In the genomic region with DNA sequence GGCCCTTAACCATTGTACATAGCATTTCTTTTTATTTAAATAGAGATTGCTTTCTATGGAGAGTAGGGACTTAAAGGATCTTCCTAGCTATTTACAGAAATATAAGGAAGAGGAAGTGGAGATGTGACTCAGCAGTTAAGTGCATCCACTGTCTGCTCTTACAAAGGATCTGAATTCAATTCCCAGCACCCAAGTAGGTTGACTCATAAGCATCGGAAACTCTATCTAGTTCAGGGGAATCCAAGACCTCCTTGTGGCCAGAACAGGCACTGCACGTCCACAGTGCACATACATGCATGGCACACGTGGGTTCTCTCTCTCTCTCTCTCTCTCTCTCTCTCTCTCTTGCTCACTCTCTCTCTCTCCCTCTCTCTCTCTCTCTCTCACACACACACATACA, we compare ENCODE assay signal across 18 mouse cellular contexts. TPM values are rescaled to one million over a fixed set of nuclear protein-coding genes. Genes with fewer than 3 reads are reported as not detected.
DNase-seq lines count a peak whose midpoint lies in the region; ATAC-seq and TF ChIP-seq lines count a peak whose summit lies in the region.
"Had no signal": no experiment of that assay in that cellular context is flagged by ENCODE, and none has a peak within 500 bp of the region (broad histone marks: within the 10 kb centered on the region; RNA-seq: fewer than 3 reads in every experiment).

No protein-coding gene starts in this region.

- H3K9me3 ChIP-seq in intestine, postnatal 0 days (ENCODE audit: control insufficient read depth), result no peaks in the 10 kb centered on the region
- H3K9me3 ChIP-seq in intestine, embryonic 15.5 days, result no peaks in the 10 kb centered on the region
- H3K9me3 ChIP-seq in midbrain, postnatal 0 days (ENCODE audit: low read length), result no peaks in the 10 kb centered on the region
- no peaks in the 10 kb centered on the region for H3K9me3 ChIP-seq in midbrain, embryonic 10.5 days (replicated peaks)
- H3K9me3 ChIP-seq: forebrain, embryonic 15.5 days; limb, embryonic 12.5 days; neural tube, embryonic 15.5 days had no signal

- H3K36me3 ChIP-seq in intestine, postnatal 0 days (ENCODE audit: control insufficient read depth, insufficient read depth), result no peaks in the 10 kb centered on the region
- H3K36me3 ChIP-seq in intestine, embryonic 15.5 days, result no peaks in the 10 kb centered on the region
- H3K36me3 ChIP-seq in midbrain, postnatal 0 days (ENCODE audit: insufficient read depth, low read length), result no peaks in the 10 kb centered on the region
- H3K36me3 ChIP-seq in midbrain, embryonic 10.5 days, result no peaks in the 10 kb centered on the region
- H3K36me3 ChIP-seq: forebrain, embryonic 15.5 days; limb, embryonic 12.5 days; neural tube, embryonic 15.5 days had no signal

- no peaks in the 10 kb centered on the region for H3K27me3 ChIP-seq in intestine, postnatal 0 days (replicated peaks; ENCODE audit: control insufficient read depth, insufficient read depth, low read length)
- no peaks in the 10 kb centered on the region for H3K27me3 ChIP-seq in intestine, embryonic 15.5 days (replicated peaks)
- H3K27me3 ChIP-seq in midbrain, postnatal 0 days (ENCODE audit: insufficient read depth, low read length), result no peaks in the 10 kb centered on the region
- H3K27me3 ChIP-seq in midbrain, embryonic 10.5 days (ENCODE audit: low read depth, poor library complexity, severe bottlenecking), result no peaks in the 10 kb centered on the region
- H3K27me3 ChIP-seq in Patski, result peaks cover 2% of the 10 kb centered on the region
- H3K27me3 ChIP-seq: forebrain, embryonic 15.5 days; limb, embryonic 12.5 days; neural tube, embryonic 15.5 days had no signal

- no peak for DNase-seq in midbrain, postnatal 0 days (ENCODE audit: low spot score)
- no peak for DNase-seq in midbrain, embryonic 10.5 days (ENCODE audit: low spot score)
- no peak for DNase-seq in Patski (ENCODE audit: low read depth, low spot score)
- DNase-seq in naive thymus-derived CD4-positive, alpha-beta T cell, adult 2 months (ENCODE audit: low read depth), result peak; percentile 1
- no peak for DNase-seq in urinary bladder, postnatal 10 days (ENCODE audit: low spot score)
- no peak for DNase-seq in right cerebral cortex, postnatal 10 days (ENCODE audit: low spot score in 2 of 2)
- DNase-seq: cerebellum, adult 11-12 months; heart, postnatal 4 days; kidney, postnatal 25 days; thymus, adult 2 months had no signal

- POLR2A ChIA-PET in Patski (lab: Charles Lee), result no interaction called here

- peak; percentile 39 for TF ChIP-seq CTCF in intestine, postnatal 0 days (IDR thresholded peaks at IDR 0.05; ENCODE audit: low read depth)
- peak; percentile 17; the same call in 1 of the 2 replicates for TF ChIP-seq CTCF in midbrain, postnatal 0 days (IDR thresholded peaks at IDR 0.05)
- peak; percentile 22 for TF ChIP-seq CTCF in Patski (IDR thresholded peaks at IDR 0.05)

- H3K4me2 ChIP-seq in intestine, postnatal 0 days (replicated peaks; ENCODE audit: low read depth), result no peak overlapping the region
- H3K4me2 ChIP-seq in intestine, embryonic 15.5 days (replicated peaks), result no peak overlapping the region
- no peak overlapping the region for H3K4me2 ChIP-seq in midbrain, postnatal 0 days (ENCODE audit: low read depth, low read length, poor library complexity, severe bottlenecking)
- H3K4me2 ChIP-seq: forebrain, embryonic 15.5 days; heart, embryonic 11.5 days; limb, embryonic 12.5 days; neural tube, embryonic 15.5 days had no signal

- 81% methylated on average over 3 of the region's 3 CpGs for WGBS in intestine, postnatal 0 days
- 73% methylated on average over 3 of the region's 3 CpGs for WGBS in intestine, embryonic 15.5 days
- WGBS in midbrain, postnatal 0 days, result 78% methylated on average over 3 of the region's 3 CpGs
- 77% methylated on average over 3 of the region's 3 CpGs for WGBS in midbrain, embryonic 10.5 days

- no peak overlapping the region for H3K27ac ChIP-seq in intestine, postnatal 0 days (ENCODE audit: low read depth, low read length)
- no peak overlapping the region for H3K27ac ChIP-seq in intestine, embryonic 15.5 days
- no peak overlapping the region for H3K27ac ChIP-seq in midbrain, postnatal 0 days (ENCODE audit: low read depth, low read length)
- H3K27ac ChIP-seq in midbrain, embryonic 10.5 days (replicated peaks), result no peak overlapping the region
- H3K27ac ChIP-seq: forebrain, embryonic 15.5 days; limb, embryonic 12.5 days; neural tube, embryonic 15.5 days had no signal

- no peak for ATAC-seq in intestine, postnatal 0 days
- ATAC-seq in intestine, embryonic 15.5 days, result no peak
- ATAC-seq in midbrain, postnatal 0 days (ENCODE audit: low FRiP score), result no peak
- ATAC-seq in Patski, result no peak
- ATAC-seq: activated CD4-positive, CD25-positive, alpha-beta regulatory T cell, adult 4 months; forebrain, embryonic 15.5 days; intestine, embryonic 16.5 days had no signal

- CTCF ChIA-PET in Patski (lab: Charles Lee), result no interaction called here

- no peak overlapping the region for H3K4me3 ChIP-seq in intestine, postnatal 0 days (ENCODE audit: low read depth, low read length)
- H3K4me3 ChIP-seq in intestine, embryonic 15.5 days (replicated peaks), result no peak overlapping the region
- H3K4me3 ChIP-seq in midbrain, postnatal 0 days (ENCODE audit: low read depth, low read length), result no peak overlapping the region
- H3K4me3 ChIP-seq in midbrain, embryonic 10.5 days, result no peak overlapping the region
- H3K4me3 ChIP-seq: forebrain, embryonic 15.5 days; limb, embryonic 12.5 days; neural tube, embryonic 15.5 days had no signal

- H3K4me1 ChIP-seq in intestine, postnatal 0 days (replicated peaks; ENCODE audit: control insufficient read depth, insufficient read depth, low read length), result no peaks in the 10 kb centered on the region
- H3K4me1 ChIP-seq in intestine, embryonic 15.5 days (replicated peaks), result no peaks in the 10 kb centered on the region
- H3K4me1 ChIP-seq in midbrain, postnatal 0 days (ENCODE audit: insufficient read depth, low read length), result no peaks in the 10 kb centered on the region
- H3K4me1 ChIP-seq in midbrain, embryonic 10.5 days, result no peaks in the 10 kb centered on the region
- H3K4me1 ChIP-seq: forebrain, embryonic 15.5 days; limb, embryonic 12.5 days; neural tube, embryonic 15.5 days had no signal

- in situ Hi-C loops in Patski (cut with MboI; ENCODE audit: low pct_unique_long_range_greater_than_20kb), result no loop called here

- H3K9ac ChIP-seq in intestine, postnatal 0 days (ENCODE audit: low read depth, low read length), result no peak overlapping the region
- no peak overlapping the region for H3K9ac ChIP-seq in intestine, embryonic 15.5 days
- H3K9ac ChIP-seq in midbrain, postnatal 0 days (replicated peaks; ENCODE audit: low read length, poor library complexity, severe bottlenecking), result no peak overlapping the region
- H3K9ac ChIP-seq: forebrain, embryonic 15.5 days; limb, embryonic 12.5 days; neural tube, embryonic 15.5 days had no signal

RNA-seq across cellular contexts. Expression of gene Itih5, which starts 41.8 kb away (rescaled TPM):
- polyA plus RNA-seq in intestine, postnatal 0 days (2015; fragmentation: Nextera tagmentation; extraction: Ambion mirVana), result 14.2 and 16.6 TPM in 2 replicates
- polyA plus RNA-seq in intestine, embryonic 15.5 days (2015; fragmentation: Nextera tagmentation; extraction: Ambion mirVana), result 12.1 and 12.2 TPM in 2 replicates
- total RNA-seq in midbrain, postnatal 0 days (2014; rRNA removed), result 18.3 and 19.6 TPM in 2 replicates
- 10.2 and 11.0 TPM in 2 replicates for polyA plus RNA-seq in midbrain, postnatal 0 days (2015; fragmentation: Nextera tagmentation; extraction: Ambion mirVana)
- polyA plus RNA-seq in midbrain, embryonic 10.5 days (2016; fragmentation: Nextera tagmentation; extraction: Ambion mirVana), result 6.3 and 6.5 TPM in 2 replicates
- polyA plus RNA-seq in Patski (2021), result not detected
